Mouse (Mus musculus): ENCODE results near the gene Cidec.

GRCm38 (mm10) chr6:113457952-113458534, 22.5 kb upstream of the Cidec start, which contains the start of gene Il17re:
- TF ChIP-seq CTCF (IDR thresholded peaks at IDR 0.05; ENCODE audit: low read depth, low read length) (no peak), POLR2A (IDR thresholded peaks at IDR 0.05; ENCODE audit: extremely low read depth, insufficient read depth, low read length) (no peak)
